Mouse (Mus musculus) heart, embryonic 13.5 days (tissue): ENCODE results near the gene Creb3l2. TPM values are rescaled to one million over a fixed set of nuclear protein-coding genes. Genes with fewer than 3 reads are reported as not detected.
"Not testable (repeated sequence)": the region's sequence is repeated elsewhere in the genome, so short reads cannot be mapped to it uniquely, and the experiment has no call there.

Source experiments
- ATAC-seq: fragments of 200-750 bp; cut with Nextera tagmentation; 2 replicates; pipeline ENCODE4 v1.8.0; 2017; ENCODE audit warnings: moderate TSS enrichment; ENCODE audit not compliant: insufficient number of reproducible peaks, low FRiP score, low TSS enrichment; ENCODE audit errors: extremely low read depth
- H3K27ac ChIP-seq: fragments of 300-500 bp; sonication (generic); replicated peaks from 2 replicates; pipeline ENCODE4 v1.5.1; 2015; ENCODE audit warnings: moderate library complexity, mild to moderate bottlenecking, inconsistent platforms
- H3K27me3 ChIP-seq: fragments of 300-500 bp; sonication (generic); replicated peaks from 2 replicates; pipeline ENCODE4 v1.6.1; 2015; ENCODE audit warnings: mild to moderate bottlenecking, inconsistent platforms
- H3K36me3 ChIP-seq: fragments of 300-500 bp; sonication (generic); 2 replicates; pipeline ENCODE4 v1.6.1; 2015; ENCODE audit warnings: mild to moderate bottlenecking, inconsistent platforms
- H3K4me1 ChIP-seq: fragments of 300-500 bp; sonication (generic); 2 replicates; pipeline ENCODE4 v1.6.1; 2015; ENCODE audit warnings: inconsistent platforms
- H3K4me2 ChIP-seq: fragments of 300-500 bp; sonication (generic); 2 replicates; pipeline ENCODE4 v1.6.1; 2015; ENCODE audit warnings: inconsistent platforms, mild to moderate bottlenecking, moderate library complexity
- H3K4me3 ChIP-seq: fragments of 300-500 bp; sonication (generic); 2 replicates; pipeline ENCODE4 v1.5.1; 2015; ENCODE audit warnings: moderate library complexity, mild to moderate bottlenecking, inconsistent platforms
- H3K9ac ChIP-seq: fragments of 300-500 bp; sonication (generic); 2 replicates; pipeline ENCODE4 v1.6.1; 2015; ENCODE audit warnings: inconsistent platforms, mild to moderate bottlenecking, moderate library complexity
- H3K9me3 ChIP-seq: fragments of 300-500 bp; sonication (generic); 2 replicates; pipeline ENCODE4 v1.6.1; 2016; ENCODE audit warnings: inconsistent platforms
- WGBS: fragments of 180-500 bp; shearing (Covaris S2); methylation state at CpG from one replicate; pipeline ENCODE4 v1.1.7; 2015; ENCODE audit warnings: mixed read lengths; 5-methylcytosine and 5-hydroxymethylcytosine counted together
- polyA plus RNA-seq: library from polyadenylated mRNA; unstranded; fragments of >200 nt; fragmentation: Nextera tagmentation; extraction: Ambion mirVana; gene quantifications from 2 replicates; pipeline ENCODE4 v1.2.1, GENCODE M21; 2015

The Creb3l2 gene
- polyA plus RNA-seq, 1 experiment from 2014 or later = 30.1 TPM

- Histone ChIP-seq H3K4me1 (peaks cover 100% of the 10 kb centered on the region), H3K27me3 (no peaks in the 10 kb centered on the region), H3K9ac (0 out of 2 replicates have a peak overlapping the region, but pooled peaks have one; percentile 15), H3K36me3 (peaks cover 11% of the 10 kb centered on the region), H3K27ac (peak overlapping the region; percentile 34; the same call in 1 of the 2 replicates), H3K9me3 (no peaks in the 10 kb centered on the region), H3K4me3 (no peak overlapping the region), H3K4me2 (no peak overlapping the region)
- WGBS = 49% methylated on average over 6 of the region's 6 CpGs
- no peak for ATAC-seq
Observed at GRCm38 (mm10) chr6:37393263-37393662, 48.7 kb downstream of the Creb3l2 start.

GRCm38 (mm10) chr6:37392262-37392661 is 49.7 kb downstream of the Creb3l2 start:
- WGBS = 80% methylated on average over 6 of the region's 6 CpGs
- no peaks in the 10 kb centered on the region for H3K27me3 ChIP-seq
- no peak for ATAC-seq

GRCm38 (mm10) chr6:37391313-37391712 is 50.6 kb downstream of the Creb3l2 start:
- H3K4me1 ChIP-seq = peaks cover 99% of the 10 kb centered on the region
- H3K27ac ChIP-seq = peak overlapping the region; percentile 70
- no peak for ATAC-seq
- no peak overlapping the region for H3K4me2 ChIP-seq
- WGBS = 53% methylated on average over 7 of the region's 7 CpGs
- H3K36me3 ChIP-seq = peaks cover 15% of the 10 kb centered on the region; the same call in 1 of the 2 replicates
- H3K4me3 ChIP-seq = no peak overlapping the region
- no peaks in the 10 kb centered on the region for H3K27me3 ChIP-seq
- H3K9ac ChIP-seq = 0 out of 2 replicates have a peak overlapping the region, but pooled peaks have one; percentile 11
- H3K9me3 ChIP-seq = no peaks in the 10 kb centered on the region

More at GRCm38 (mm10) chr6:37392262-37392661, 49.7 kb downstream of the Creb3l2 start:
- H3K4me3 ChIP-seq = no peak overlapping the region
- H3K4me2 ChIP-seq = no peak overlapping the region
- peaks cover 100% of the 10 kb centered on the region for H3K4me1 ChIP-seq
- H3K9me3 ChIP-seq = no peaks in the 10 kb centered on the region
- H3K9ac ChIP-seq = peak overlapping the region; percentile 33; the same call in 1 of the 2 replicates
- H3K27ac ChIP-seq = peak overlapping the region; percentile 70
- peaks cover 16% of the 10 kb centered on the region for H3K36me3 ChIP-seq

- Histone ChIP-seq H3K27ac (peak overlapping the region; percentile 87), H3K4me1 (peaks cover 97% of the 10 kb centered on the region), H3K36me3 (peaks cover 22% of the 10 kb centered on the region), H3K4me2 (peak overlapping the region; percentile 36), H3K9ac (no peak overlapping the region), H3K27me3 (no peaks in the 10 kb centered on the region), H3K4me3 (no peak overlapping the region), H3K9me3 (no peaks in the 10 kb centered on the region)
- 20% methylated on average over 8 of the region's 8 CpGs for WGBS
- ATAC-seq = peak; percentile 74; the same call in 1 of the 2 replicates
Observed at GRCm38 (mm10) chr6:37388960-37389359, 53.0 kb downstream of the Creb3l2 start.

- WGBS = 22% methylated on average over 6 of the region's 6 CpGs
- no peak overlapping the region for H3K4me3 ChIP-seq
- no peaks in the 10 kb centered on the region for H3K27me3 ChIP-seq
- peaks cover 26% of the 10 kb centered on the region for H3K36me3 ChIP-seq
- peaks cover 97% of the 10 kb centered on the region for H3K4me1 ChIP-seq
- peak overlapping the region; percentile 87 for H3K27ac ChIP-seq
- H3K9ac ChIP-seq = no peak overlapping the region
- ATAC-seq = no peak
- no peaks in the 10 kb centered on the region for H3K9me3 ChIP-seq
- H3K4me2 ChIP-seq = peak overlapping the region; percentile 36
Observed at GRCm38 (mm10) chr6:37388501-37388900, 53.4 kb downstream of the Creb3l2 start.

- 69% methylated on average over 4 of the region's 4 CpGs for WGBS
- H3K9me3 ChIP-seq = no peaks in the 10 kb centered on the region
- no peak overlapping the region for H3K9ac ChIP-seq
- peaks cover 30% of the 10 kb centered on the region for H3K36me3 ChIP-seq
- peaks cover 97% of the 10 kb centered on the region for H3K4me1 ChIP-seq
- H3K4me3 ChIP-seq = no peak overlapping the region
- H3K27ac ChIP-seq = peak overlapping the region; percentile 87; the same call in 1 of the 2 replicates
- no peaks in the 10 kb centered on the region for H3K27me3 ChIP-seq
- no peak overlapping the region for H3K4me2 ChIP-seq
- no peak for ATAC-seq
Observed at GRCm38 (mm10) chr6:37387281-37387680, 54.7 kb downstream of the Creb3l2 start.

GRCm38 (mm10) chr6:37385602-37386285 is 56.2 kb downstream of the Creb3l2 start:
- Histone ChIP-seq H3K27me3 (no peaks in the 10 kb centered on the region), H3K9me3 (no peaks in the 10 kb centered on the region), H3K36me3 (peaks cover 35% of the 10 kb centered on the region), H3K4me1 (peaks cover 85% of the 10 kb centered on the region), H3K4me2 (no peak overlapping the region), H3K4me3 (no peak overlapping the region), H3K27ac (no peak overlapping the region), H3K9ac (0 out of 2 replicates have a peak overlapping the region, but pooled peaks have one; percentile 45)
- 74% methylated on average over 2 of the region's 2 CpGs for WGBS
- no peak for ATAC-seq

- no peaks in the 10 kb centered on the region for H3K9me3 ChIP-seq
- no peak overlapping the region for H3K4me2 ChIP-seq
- no peak overlapping the region for H3K4me3 ChIP-seq
- H3K27me3 ChIP-seq = no peaks in the 10 kb centered on the region
- H3K36me3 ChIP-seq = peaks cover 63% of the 10 kb centered on the region
- ATAC-seq = no peak
- 82% methylated on average over 6 of the region's 6 CpGs for WGBS
- peaks cover 60% of the 10 kb centered on the region for H3K4me1 ChIP-seq
- H3K9ac ChIP-seq = no peak overlapping the region
- no peak overlapping the region for H3K27ac ChIP-seq
Observed at GRCm38 (mm10) chr6:37382761-37383160, 59.2 kb downstream of the Creb3l2 start.

- Histone ChIP-seq H3K9ac (no peak overlapping the region), H3K9me3 (no peaks in the 10 kb centered on the region), H3K4me3 (no peak overlapping the region), H3K4me1 (peaks cover 41% of the 10 kb centered on the region), H3K27ac (0 out of 2 replicates have a peak overlapping the region, but pooled peaks have one; percentile 24), H3K36me3 (peaks cover 61% of the 10 kb centered on the region), H3K27me3 (no peaks in the 10 kb centered on the region), H3K4me2 (no peak overlapping the region)
- 69% methylated on average over 12 of the region's 12 CpGs for WGBS
- ATAC-seq = no peak
Observed at GRCm38 (mm10) chr6:37377836-37378580, 63.9 kb downstream of the Creb3l2 start.

- WGBS = 77% methylated on average over 3 of the region's 3 CpGs
- not testable (repeated sequence) for H3K9ac ChIP-seq, H3K4me2 ChIP-seq, H3K4me3 ChIP-seq, ATAC-seq, H3K9me3 ChIP-seq, H3K27me3 ChIP-seq
- Histone ChIP-seq H3K27ac (0 out of 2 replicates have a peak overlapping the region, but pooled peaks have one; percentile 24), H3K36me3 (peaks cover 65% of the 10 kb centered on the region), H3K4me1 (peaks cover 35% of the 10 kb centered on the region)
Observed at GRCm38 (mm10) chr6:37377387-37377786, 64.6 kb downstream of the Creb3l2 start.

GRCm38 (mm10) chr6:37375452-37375851 is 66.5 kb downstream of the Creb3l2 start:
- no peak for ATAC-seq
- Histone ChIP-seq H3K27ac (peak overlapping the region; percentile 65), H3K4me3 (no peak overlapping the region), H3K4me2 (no peak overlapping the region), H3K9ac (no peak overlapping the region), H3K9me3 (0 out of 2 replicates have a peak, but pooled peaks cover 6% of the 10 kb centered on the region), H3K4me1 (peaks cover 40% of the 10 kb centered on the region), H3K36me3 (peaks cover 65% of the 10 kb centered on the region), H3K27me3 (no peaks in the 10 kb centered on the region)
- 62% methylated on average over 10 of the region's 10 CpGs for WGBS
